Mouse (Mus musculus) adrenal gland, adult 8-10 months (tissue): ENCODE results near the gene Armcx3. TPM values are rescaled to one million over a fixed set of nuclear protein-coding genes. Genes with fewer than 3 reads are reported as not detected.
A peak's percentile ranks its signal among the peaks of the same experiment; 100 is the strongest.
"Not testable (repeated sequence)": the region's sequence is repeated elsewhere in the genome, so short reads cannot be mapped to it uniquely, and the experiment has no call there.

ENCODE experiments used
- DNase-seq: peaks from one replicate; pipeline ENCODE4 v3.0.0; 2022
- total RNA-seq, 4 experiments: library from RNA; stranded (reverse); gene quantifications; 2 replicates each; pipeline ENCODE4 v1.2.4; 2022

The Armcx3 gene
- total RNA-seq, result 10 to 100 TPM; 38.0 to 63.9 (median 49.2) TPM

- DNase-seq, result peak; percentile 65
Observed at GRCm38 (mm10) chrX:134756434-134757292, at the start of gene Armcx3. Gene Armcx3, plus strand, starts transcription at chrX:134756595.

DNA sequence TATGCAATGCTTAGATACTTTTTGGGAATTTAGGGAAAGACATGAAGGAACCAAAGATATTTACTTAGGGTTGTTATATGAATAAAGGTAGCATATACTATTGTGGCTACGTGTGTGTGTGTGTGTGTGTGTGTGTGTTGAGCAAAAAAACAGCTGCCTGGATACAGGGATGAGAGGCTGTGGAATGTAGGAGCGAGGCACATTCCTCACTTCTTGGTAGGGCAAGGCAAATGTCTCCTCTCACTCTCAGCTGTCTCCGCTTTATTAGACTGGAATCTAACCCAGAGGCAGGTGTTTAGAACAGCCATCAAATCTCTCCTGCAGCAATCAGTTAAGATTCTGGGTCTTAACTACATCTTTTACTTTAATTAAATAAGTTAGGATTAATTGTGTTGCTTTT is 39.5 kb upstream of the Armcx3 start:
- DNase-seq, result no peak

DNA sequence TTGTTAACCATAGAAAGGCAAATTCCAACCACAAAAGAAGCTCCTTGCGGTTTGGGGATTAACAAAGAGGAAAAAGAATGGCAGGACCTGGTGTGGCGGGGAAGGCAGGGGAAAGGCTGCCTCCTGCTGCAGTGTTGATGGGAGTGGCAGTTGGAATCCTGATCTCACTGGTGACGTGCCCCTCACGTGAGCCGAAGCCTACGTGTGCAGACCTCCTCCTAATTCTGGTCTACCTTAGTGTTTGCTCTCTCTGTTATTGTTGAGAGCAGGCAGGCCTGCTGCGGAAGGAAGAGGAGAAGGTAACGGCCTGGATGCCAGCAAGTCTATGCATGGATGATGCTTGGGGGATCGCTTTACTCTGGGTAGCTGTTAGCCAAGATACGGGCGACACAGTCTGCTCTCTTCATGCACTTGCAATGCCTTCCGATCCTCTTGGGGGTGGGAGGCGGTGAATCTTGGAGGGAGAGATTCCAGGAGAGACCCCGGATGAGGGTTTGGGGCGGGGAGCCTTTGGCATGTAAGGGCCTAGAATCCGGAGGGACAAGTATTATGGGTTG is 38.6 kb upstream of the Armcx3 start, which contains the start of gene Armcx1:
Gene Armcx1 (plus strand): TSS at position 212 of the 557 bp plus-strand sequence.
- DNase-seq, result peak; percentile 52

- peak; percentile 30 for DNase-seq
Observed at GRCm38 (mm10) chrX:134718524-134718923, 37.9 kb upstream of the Armcx3 start.

DNA sequence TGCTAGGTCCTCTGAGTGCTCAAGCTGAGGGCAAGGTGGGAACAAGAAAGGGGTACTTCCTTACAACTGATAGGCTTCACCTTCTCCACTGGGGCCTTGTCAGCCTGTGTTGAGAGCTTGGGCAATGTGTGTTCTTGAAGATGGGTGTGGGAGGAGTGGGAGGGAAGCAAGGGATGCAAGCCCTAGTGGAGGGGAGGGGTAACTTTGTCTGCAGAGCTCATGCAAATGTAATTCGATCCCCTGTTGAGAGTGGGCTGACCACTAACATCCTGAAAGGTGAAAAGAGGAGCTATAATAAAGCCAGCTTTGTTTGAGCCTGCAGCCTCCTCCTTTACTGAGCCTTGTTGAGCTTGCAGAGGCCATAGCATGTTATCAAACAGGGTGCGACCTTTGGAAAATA is 32.6 kb upstream of the Armcx3 start:
- not testable (repeated sequence) for DNase-seq

- DNase-seq, result no peak
Observed at GRCm38 (mm10) chrX:134729778-134730177, 26.6 kb upstream of the Armcx3 start.

- DNase-seq, result no peak
Observed at GRCm38 (mm10) chrX:134737796-134738195, 18.6 kb upstream of the Armcx3 start.

DNA sequence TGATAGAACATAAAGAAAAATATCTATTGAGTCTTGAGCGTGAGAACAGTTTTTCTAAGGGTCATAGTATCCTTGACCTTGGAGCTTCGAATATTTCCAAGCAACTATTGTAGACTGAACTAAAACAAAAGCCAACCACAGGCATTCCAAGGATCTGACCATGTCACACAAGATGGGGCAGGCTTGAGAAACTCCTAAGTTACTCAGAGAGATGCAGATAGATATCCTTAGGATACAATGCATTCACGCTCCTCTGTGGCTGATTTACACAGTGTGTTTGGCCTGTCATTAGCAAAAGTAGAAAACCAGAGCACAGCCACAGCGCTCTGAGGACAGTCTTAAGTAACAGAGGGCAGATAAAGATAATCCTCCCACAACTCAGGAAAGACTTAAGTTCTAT is 17.2 kb upstream of the Armcx3 start:
- no peak for DNase-seq

DNA sequence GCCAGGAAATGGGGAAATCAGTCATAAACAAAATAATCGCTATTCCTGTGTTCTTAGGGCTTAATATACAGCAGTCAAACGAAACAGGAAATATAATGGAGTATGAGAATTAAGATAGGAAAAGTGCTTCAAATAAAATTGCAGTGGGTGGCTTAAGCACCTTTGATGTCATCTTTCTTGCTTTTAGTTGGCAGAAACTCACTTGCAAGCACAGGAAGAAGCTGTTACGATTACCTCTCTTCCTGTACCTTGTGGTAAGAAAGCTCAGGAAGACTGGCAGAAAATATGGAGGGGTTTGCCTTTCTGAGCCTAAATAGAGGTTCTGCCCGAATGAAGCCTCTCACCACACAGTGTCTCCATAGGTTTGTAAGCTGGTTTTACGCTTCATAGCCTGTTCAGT is 14.5 kb upstream of the Armcx3 start:
- no peak for DNase-seq

GRCm38 (mm10) chrX:134746459-134746858 is 9.9 kb upstream of the Armcx3 start:
- DNase-seq, result no peak

- peak; percentile 58 for DNase-seq
Observed at GRCm38 (mm10) chrX:134750764-134751592, 5.4 kb upstream of the Armcx3 start, which contains the start of gene Armcx6. Gene Armcx6, minus strand, starts transcription at chrX:134751417.

- DNase-seq, result no peak
Observed at GRCm38 (mm10) chrX:134751910-134752309, 4.5 kb upstream of the Armcx3 start.

- no peak for DNase-seq
Observed at GRCm38 (mm10) chrX:134752584-134752983, 3.8 kb upstream of the Armcx3 start.

GRCm38 (mm10) chrX:134757293-134757995 is 1.0 kb downstream of the Armcx3 start:
- DNase-seq, result no peak

DNA sequence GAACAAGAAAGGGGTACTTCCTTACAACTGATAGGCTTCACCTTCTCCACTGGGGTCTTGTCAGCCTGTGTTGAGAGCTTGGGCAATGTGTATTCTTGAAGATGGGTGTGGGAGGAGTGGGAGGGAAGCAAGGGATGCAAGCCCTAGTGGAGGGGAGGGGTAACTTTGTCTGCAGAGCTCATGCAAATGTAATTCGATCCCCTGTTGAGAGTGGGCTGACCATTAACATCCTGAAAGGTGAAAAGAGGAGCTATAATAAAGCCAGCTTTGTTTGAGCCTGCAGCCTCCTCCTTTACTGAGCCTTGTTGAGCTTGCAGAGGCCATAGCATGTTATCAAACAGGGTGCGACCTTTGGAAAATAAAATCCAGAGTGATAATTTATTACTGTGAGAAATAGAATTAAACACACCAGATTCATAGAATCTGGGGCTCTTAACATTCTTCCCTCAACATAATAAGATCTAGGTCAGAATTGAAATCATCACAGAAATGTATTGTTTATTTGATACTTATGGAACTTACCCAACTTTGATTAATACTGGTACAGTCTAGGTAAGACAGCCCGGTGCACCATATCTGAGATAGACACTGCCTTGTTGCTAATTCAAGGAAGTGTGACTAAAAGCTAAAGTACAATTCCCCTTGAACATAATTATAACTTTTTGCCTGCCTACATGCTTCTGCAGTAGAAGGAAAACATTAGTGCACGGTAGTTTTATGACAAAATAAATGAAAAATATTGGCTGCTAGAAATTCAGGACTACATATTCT is 7.2 kb downstream of the Armcx3 start:
- DNase-seq, result not testable (repeated sequence)

DNA sequence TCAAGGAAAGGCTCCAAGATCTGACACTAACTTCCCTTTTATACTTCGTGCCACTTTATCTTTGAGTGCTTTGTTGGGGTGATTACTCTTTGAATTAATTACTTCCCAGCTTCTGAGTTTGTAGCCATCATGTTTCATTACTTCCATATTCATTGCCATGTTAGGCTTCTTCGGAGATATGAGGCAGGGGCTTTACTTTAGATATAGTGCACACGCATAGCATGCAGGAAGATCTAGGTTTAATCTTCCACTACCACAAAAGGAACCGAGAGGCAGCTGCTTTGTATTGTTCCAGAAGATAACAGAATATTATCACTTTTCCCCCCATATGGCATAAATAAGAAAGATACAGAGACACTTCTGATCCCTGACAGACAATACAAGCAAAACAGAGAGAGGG is 31.3 kb downstream of the Armcx3 start:
- DNase-seq, result no peak

GRCm38 (mm10) chrX:134807833-134808754 is 51.7 kb downstream of the Armcx3 start:
- peak; percentile 8 for DNase-seq

- peak; percentile 23 for DNase-seq
Observed at GRCm38 (mm10) chrX:134808755-134809224, 52.4 kb downstream of the Armcx3 start, which contains the start of gene Armcx2. Gene Armcx2, minus strand, starts transcription at chrX:134809221.
